Mouse (Mus musculus): ENCODE results near the gene Gba.

DNA sequence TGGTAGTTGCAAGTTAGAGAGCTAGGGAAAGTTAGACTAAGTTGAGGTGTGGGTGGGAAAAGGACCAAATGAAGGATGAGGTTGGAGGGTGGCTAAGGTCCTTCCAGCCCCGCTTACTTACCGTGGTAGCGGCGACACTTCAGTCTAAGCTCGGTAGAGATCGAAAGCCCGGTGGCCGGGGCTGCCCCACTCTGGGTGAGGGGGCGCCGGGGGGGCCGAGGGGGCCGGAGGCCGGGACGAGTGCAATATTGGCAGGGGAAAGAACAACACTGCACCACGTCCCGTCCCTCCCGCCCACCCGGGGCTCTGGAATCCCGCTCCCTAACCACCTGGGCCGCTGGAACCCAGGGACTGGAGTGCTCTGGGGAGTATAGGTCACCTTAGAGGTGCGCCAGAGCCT, 24.2 kb downstream of the Gba start, which contains the start of gene Mtx1:
- TF ChIP-seq CTCF (IDR thresholded peaks at IDR 0.05; ENCODE audit: low read depth) (no peak), EP300 (IDR thresholded peaks at IDR 0.05; ENCODE audit: low read depth) (no peak)

All from liver, postnatal 0 days (tissue).